Mouse (Mus musculus): ENCODE data around the gene Sfxn5. TPM values are rescaled to one million over a fixed set of nuclear protein-coding genes. Genes with fewer than 3 reads are reported as not detected.

Gene Sfxn5
- total RNA-seq, 1 experiment from 2014 or later, result 104 TPM

DNA sequence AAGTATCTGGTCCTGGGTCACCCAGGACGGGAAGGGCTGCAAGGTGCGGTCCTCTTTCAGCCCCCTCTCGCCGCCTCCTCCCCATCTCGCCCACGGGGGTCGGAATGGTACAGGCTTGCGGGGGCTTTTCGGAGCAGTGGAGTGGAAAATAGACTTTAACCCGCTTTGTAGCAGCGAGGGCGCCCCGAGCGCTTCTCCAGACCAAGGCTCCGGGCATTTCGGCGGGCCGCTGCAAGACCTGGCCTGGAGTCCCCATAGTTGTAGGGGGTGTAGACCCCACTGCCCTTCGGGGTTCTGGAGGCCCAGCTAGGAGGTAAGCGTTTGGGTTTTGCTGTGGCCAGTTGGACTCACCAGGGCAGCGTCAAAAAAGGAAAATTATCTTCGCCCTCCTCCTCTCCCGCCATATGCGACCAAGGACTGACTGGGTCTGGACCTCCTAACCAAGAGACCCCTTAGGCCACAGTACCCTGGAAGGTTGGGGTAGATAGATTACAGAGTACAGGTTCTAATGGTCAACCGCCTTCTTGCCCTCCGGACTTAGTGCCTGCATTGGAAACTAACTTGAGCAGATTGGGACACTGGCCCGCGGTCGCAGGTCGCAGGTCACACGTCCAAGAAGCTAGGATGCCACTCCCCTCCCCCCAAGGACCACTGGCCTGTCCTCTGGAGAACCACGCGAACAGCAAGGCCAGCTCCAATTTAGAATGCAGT is 147.0 kb downstream of the Sfxn5 start:
- no peak for ATAC-seq (ENCODE audit: extremely low read depth, insufficient number of reproducible peaks, low FRiP score, poor library complexity, severe bottlenecking)

DNA sequence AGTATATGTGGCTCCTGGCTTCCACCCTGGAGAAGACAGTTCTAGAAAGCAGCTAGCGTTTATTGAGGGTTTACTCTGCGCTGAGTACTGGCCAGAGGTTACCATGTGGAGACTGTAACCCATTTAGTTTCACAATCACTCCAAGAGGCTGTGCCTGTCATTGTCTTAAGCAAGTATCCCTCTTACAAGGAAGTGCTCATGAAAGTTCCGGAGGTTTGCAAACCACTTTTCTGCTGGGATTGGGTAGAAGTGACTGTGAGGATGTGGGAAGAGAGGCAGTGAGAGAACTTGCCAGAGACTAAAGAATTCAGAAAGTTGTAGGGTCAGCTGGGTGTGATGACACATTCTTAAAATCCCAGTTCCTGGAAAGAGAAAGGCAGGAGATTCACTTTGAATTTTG is 149.3 kb downstream of the Sfxn5 start:
- ATAC-seq (ENCODE audit: extremely low read depth, insufficient number of reproducible peaks, low FRiP score, poor library complexity, severe bottlenecking), result no peak

DNA sequence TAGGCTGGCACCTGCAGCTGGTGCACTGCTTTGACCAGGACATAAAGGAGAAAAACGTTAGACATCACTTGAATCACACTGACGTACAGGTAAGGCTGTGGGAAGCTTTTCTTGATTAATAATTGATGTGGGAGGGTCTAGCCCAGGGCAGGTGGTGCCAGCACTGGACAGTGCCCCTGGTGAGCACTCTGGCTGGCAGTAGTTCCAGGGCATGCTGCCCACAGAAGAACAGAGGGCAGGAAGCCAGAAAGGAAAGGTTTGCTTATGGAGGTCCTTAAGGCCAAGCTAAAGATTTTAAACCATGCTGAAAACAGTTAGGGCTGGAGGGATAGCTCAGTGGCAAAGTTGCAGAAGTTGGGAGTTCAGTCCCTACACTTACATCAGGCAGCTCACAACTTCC is 153.2 kb downstream of the Sfxn5 start:
- ATAC-seq (ENCODE audit: extremely low read depth, insufficient number of reproducible peaks, low FRiP score, poor library complexity, severe bottlenecking), result no peak

DNA sequence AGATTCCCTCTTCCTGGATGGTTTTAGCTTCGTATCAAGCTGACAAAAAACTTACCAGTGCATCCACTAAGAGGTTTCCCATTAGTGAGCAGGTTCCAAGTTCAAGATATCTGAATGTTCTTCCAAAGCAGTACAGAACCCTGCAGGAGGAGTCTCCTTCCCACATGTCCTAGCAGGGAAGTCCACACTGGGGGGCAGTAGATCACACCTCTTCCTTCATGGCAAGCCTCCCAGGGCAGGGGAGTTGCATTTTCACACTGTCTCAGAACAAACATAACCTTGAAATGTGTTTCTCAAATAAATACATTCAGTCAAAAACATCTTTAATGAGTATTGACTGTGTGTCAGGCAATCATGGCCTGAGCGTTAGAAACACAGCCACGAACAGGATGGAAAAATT is 153.7 kb downstream of the Sfxn5 start:
- ATAC-seq (ENCODE audit: extremely low read depth, insufficient number of reproducible peaks, low FRiP score, poor library complexity, severe bottlenecking), result no peak

DNA sequence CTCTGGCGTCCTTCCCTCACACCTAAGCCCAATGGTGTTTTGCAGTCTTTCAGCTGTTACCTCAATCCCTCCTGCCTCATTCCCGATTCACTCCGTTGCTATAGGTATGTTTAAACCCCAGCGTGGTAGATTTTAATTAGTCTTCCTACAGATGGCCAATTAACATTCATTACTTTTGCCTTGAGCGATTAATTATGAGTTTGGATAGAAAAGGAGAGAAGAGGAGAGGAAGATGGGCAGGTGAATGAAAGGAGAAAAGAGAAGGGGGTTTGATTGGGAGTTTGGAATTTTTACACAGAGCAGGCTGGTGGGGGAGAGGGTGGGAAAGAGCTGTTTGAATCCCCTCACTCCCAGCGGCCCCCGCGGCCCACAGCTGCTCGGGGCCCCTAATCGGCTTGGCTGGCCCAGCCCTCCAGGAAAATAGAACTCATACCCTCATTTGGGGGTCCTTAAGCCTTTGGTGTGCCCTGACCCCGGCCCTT is 167.7 kb downstream of the Sfxn5 start:
- ATAC-seq (ENCODE audit: extremely low read depth, insufficient number of reproducible peaks, low FRiP score, poor library complexity, severe bottlenecking), result no peak

Other genes with a start within 250 kb of the Sfxn5 start
- 3.0 and 5.8 TPM in 2 replicates for gene Spr, start 195.7 kb downstream of the Sfxn5 start, total RNA-seq (2017)
- not detected in 2 replicates for gene Emx1, start 146.0 kb downstream of the Sfxn5 start, total RNA-seq (2017)
- gene Rab11fip5, start 41.2 kb upstream of the Sfxn5 start, total RNA-seq (2017), result 10.8 and 10.9 TPM in 2 replicates
- gene Noto, start 90.5 kb upstream of the Sfxn5 start, total RNA-seq (2017), result not detected in 2 replicates
- 22.2 and 23.2 TPM in 2 replicates for gene Smyd5, start 98.6 kb upstream of the Sfxn5 start, total RNA-seq (2017)
- gene Cct7, start 118.1 kb upstream of the Sfxn5 start, total RNA-seq (2017), result 104 and 115 TPM in 2 replicates
- 12.7 and 16.9 TPM in 2 replicates for gene Pradc1, start 118.5 kb upstream of the Sfxn5 start, total RNA-seq (2017)
- 0.12 TPM in 1 of 2 replicates, not detected in the other for gene Fbxo41, start 169.6 kb upstream of the Sfxn5 start, total RNA-seq (2017)
- gene Egr4, start 180.2 kb upstream of the Sfxn5 start, total RNA-seq (2017), result not detected in 2 replicates

Measured in neutrophil, adult 5-6 weeks (primary cell).